Mouse (Mus musculus) forebrain, embryonic 15.5 days (tissue): ENCODE measurements at regions not wholly inside any gene's neighbourhood (a gene's known extent, or its start where the extent isn't known, plus 50 kb on each side); places are given as distances from the start of the nearest gene placed in this dataset.

Source experiments
- ATAC-seq: fragments of 200-750 bp; cut with Nextera tagmentation; replicated peaks from 2 replicates; pipeline ENCODE4 v1.8.0; 2017; ENCODE audit warnings: mild to moderate bottlenecking, moderate TSS enrichment, moderate library complexity
- H3K27ac ChIP-seq: fragments of 300-500 bp; sonication (generic); replicated peaks from 2 replicates; pipeline ENCODE4 v1.5.1; 2015; ENCODE audit warnings: mild to moderate bottlenecking, inconsistent platforms
- H3K27me3 ChIP-seq: fragments of 300-500 bp; sonication (generic); 2 replicates; pipeline ENCODE4 v1.6.1; 2015; ENCODE audit warnings: inconsistent platforms
- H3K36me3 ChIP-seq: fragments of 300-500 bp; sonication (generic); 2 replicates; pipeline ENCODE4 v1.6.1; 2015; ENCODE audit warnings: mild to moderate bottlenecking, inconsistent platforms
- H3K4me1 ChIP-seq: fragments of 300-500 bp; sonication (generic); 2 replicates; pipeline ENCODE4 v1.6.1; 2015; ENCODE audit warnings: inconsistent platforms
- H3K4me2 ChIP-seq: fragments of 300-500 bp; sonication (generic); replicated peaks from 2 replicates; pipeline ENCODE4 v1.6.1; 2015; ENCODE audit warnings: mild to moderate bottlenecking, inconsistent platforms
- H3K4me3 ChIP-seq: fragments of 300-500 bp; sonication (generic); 2 replicates; pipeline ENCODE4 v1.5.1; 2015; ENCODE audit warnings: mild to moderate bottlenecking, inconsistent platforms
- H3K9ac ChIP-seq: fragments of 300-500 bp; sonication (generic); replicated peaks from 2 replicates; pipeline ENCODE4 v1.6.1; 2015; ENCODE audit warnings: mild to moderate bottlenecking, inconsistent platforms
- H3K9me3 ChIP-seq: fragments of 300-500 bp; sonication (generic); 2 replicates; pipeline ENCODE4 v1.6.1; 2016; ENCODE audit warnings: inconsistent platforms
- WGBS: fragments of 180-500 bp; shearing (Covaris S2); methylation state at CpG from one replicate; pipeline ENCODE4 v1.1.7; 2015; ENCODE audit warnings: mixed read lengths; 5-methylcytosine and 5-hydroxymethylcytosine counted together

DNA sequence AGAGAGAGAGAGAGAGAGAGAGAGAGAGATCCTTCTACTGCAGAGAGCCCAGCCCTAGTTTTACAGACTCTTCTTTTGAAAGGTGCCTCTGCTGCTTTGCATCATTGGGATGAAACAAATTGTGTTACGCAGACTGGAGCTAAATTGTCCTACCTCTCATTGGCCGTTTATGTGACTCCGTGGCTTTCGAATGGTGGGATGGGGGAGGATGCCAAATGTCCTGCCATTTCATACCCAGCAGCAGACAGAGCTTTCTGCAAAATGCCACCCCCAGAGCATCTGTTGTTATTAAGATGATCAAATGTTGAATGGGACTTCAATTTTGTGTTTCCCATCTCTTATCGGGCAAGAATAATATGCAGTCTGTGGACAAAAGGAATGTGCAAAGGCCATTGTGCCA is 321.9 kb upstream of the Mki67 start:
- H3K4me2 ChIP-seq = no peak overlapping the region
- H3K9ac ChIP-seq = no peak overlapping the region
- no peaks in the 10 kb centered on the region for H3K36me3 ChIP-seq
- H3K4me3 ChIP-seq = no peak overlapping the region
- no peak overlapping the region for H3K27ac ChIP-seq
- H3K27me3 ChIP-seq = no peaks in the 10 kb centered on the region
- WGBS = 77% methylated on average over 5 of the region's 5 CpGs
- H3K9me3 ChIP-seq = no peaks in the 10 kb centered on the region
- ATAC-seq = no peak
- peaks cover 2% of the 10 kb centered on the region; the same call in 1 of the 2 replicates for H3K4me1 ChIP-seq

DNA sequence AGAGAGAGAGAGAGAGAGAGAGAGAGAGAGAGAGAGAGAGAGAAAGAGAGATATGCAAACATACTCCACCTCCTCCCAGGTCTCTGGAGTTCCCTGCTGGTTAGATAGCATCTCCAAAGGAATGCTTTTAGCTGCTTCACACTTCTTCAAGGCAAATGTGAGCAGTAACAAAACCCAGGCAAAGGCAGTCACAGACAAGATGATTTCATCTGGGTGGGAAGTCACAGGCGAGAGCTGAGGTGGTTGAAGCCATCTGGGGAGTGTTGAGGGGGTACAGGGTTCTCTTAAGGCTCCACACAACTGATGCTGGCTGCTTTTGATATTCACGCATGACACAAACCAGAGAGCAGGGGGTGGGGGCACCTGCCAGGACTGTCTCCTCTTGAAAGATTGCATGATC is 322.7 kb upstream of the Mki67 start:
- H3K4me2 ChIP-seq = no peak overlapping the region
- no peaks in the 10 kb centered on the region for H3K36me3 ChIP-seq
- no peak overlapping the region for H3K9ac ChIP-seq
- no peaks in the 10 kb centered on the region for H3K27me3 ChIP-seq
- no peak for ATAC-seq
- H3K4me1 ChIP-seq = peaks cover 2% of the 10 kb centered on the region; the same call in 1 of the 2 replicates
- WGBS = 66% methylated on average over 2 of the region's 2 CpGs
- H3K27ac ChIP-seq = no peak overlapping the region
- no peaks in the 10 kb centered on the region for H3K9me3 ChIP-seq
- H3K4me3 ChIP-seq = no peak overlapping the region

DNA sequence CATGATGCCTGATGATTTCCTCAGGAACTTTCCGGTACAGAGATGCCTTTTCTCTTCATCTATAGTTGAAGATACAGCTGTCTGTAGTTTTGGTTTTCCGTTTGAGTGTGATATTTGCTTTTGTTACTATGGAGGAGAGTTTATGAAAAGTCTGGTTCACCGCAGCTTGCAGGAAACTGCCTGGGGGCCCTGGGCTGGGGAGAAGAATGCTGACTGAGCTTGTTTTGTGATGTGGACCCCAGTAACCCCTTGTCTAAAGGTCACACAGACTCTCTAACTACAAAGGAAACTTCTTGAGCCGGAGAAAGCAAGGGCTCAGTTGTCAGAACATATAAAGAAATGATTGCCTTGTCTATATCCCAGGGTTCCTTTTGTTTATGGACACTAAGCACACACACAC is 325.8 kb upstream of the Mki67 start:
- Histone ChIP-seq H3K9ac (no peak overlapping the region), H3K4me1 (peaks cover 14% of the 10 kb centered on the region), H3K9me3 (no peaks in the 10 kb centered on the region), H3K4me3 (no peak overlapping the region), H3K27me3 (no peaks in the 10 kb centered on the region), H3K4me2 (no peak overlapping the region), H3K36me3 (no peaks in the 10 kb centered on the region), H3K27ac (no peak overlapping the region)
- WGBS = 68% methylated on average over 4 of the region's 4 CpGs
- no peak for ATAC-seq

DNA sequence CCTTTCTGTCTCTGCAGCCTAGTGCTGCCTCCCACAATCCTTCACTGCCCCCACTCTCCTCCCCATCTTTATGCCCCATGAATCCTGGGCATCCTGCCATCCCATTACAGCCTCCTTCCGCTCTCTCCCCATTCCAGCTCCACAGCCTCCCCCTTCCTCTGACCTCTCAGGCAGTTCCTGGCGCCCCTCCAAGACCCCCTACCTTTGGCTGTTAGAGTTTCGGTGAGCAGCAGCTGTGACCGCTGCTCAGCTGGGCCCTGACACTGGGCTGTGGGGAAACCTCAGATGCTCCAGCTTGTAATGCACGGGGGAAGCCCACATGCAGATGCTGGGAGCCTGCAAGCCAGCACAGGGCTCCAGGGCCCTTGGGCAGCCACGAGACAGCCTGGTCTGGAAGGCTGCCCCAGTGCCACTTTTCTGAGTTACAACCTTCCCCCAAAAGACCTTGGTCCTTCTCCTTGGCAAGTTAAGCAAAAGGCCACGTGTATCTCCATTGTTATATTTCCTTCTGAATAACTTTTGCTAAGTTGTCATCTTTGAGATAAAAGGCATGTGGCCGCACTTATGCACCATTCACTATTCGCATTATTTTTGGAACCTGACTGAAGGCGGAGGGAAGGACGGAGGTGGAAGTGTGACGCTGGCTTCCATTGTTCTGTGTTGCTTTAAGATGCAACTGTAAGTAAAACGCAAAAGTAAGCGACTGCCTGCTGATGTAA is 330.6 kb upstream of the Mki67 start:
- peaks cover 29% of the 10 kb centered on the region for H3K4me1 ChIP-seq

DNA sequence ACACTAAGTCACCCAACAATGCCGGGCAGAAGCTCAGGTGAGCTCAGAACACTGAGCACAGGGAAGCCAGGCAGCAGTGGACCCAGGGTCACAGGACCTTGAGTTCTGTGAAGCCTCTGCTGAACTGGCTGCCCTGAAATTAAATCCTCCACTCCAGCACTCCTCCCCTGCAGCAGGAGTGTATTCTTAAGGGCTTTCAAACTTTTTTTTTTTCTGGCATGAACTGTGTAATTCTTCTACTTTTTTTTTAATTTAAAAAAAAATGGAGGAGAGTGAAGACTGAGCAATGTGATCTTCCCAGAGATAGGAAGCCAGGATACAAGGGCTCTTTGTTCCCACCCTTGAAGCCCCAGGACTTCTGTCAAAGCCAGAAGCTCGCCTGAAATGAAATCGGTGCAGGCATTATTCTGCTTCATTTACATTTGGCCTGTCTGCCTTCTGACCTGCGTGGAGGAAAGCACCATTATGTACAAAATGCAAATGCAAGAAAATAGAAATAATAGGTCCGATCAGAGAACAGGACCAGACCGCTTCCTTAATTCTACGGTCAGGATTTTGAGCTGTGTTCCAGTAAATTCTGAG is 331.3 kb upstream of the Mki67 start:
- Histone ChIP-seq H3K27me3 (no peaks in the 10 kb centered on the region), H3K36me3 (no peaks in the 10 kb centered on the region), H3K4me2 (no peak overlapping the region), H3K9me3 (no peaks in the 10 kb centered on the region), H3K9ac (no peak overlapping the region), H3K4me3 (no peak overlapping the region), H3K27ac (peak overlapping the region; percentile 57), H3K4me1 (peaks cover 29% of the 10 kb centered on the region)
- ATAC-seq = peak; percentile 44; the same call in 1 of the 2 replicates
- 9% methylated on average over 7 of the region's 7 CpGs for WGBS

More for the DNA sequence above, 330.6 kb upstream of the Mki67 start:
- Histone ChIP-seq H3K4me3 (no peak overlapping the region), H3K27me3 (no peaks in the 10 kb centered on the region), H3K9me3 (no peaks in the 10 kb centered on the region), H3K4me2 (peak overlapping the region; percentile 22; the same call in 1 of the 2 replicates), H3K27ac (peak overlapping the region; percentile 57), H3K9ac (no peak overlapping the region), H3K36me3 (no peaks in the 10 kb centered on the region)
- WGBS = 8% methylated on average over 14 of the region's 14 CpGs
- peak; percentile 88 for ATAC-seq

DNA sequence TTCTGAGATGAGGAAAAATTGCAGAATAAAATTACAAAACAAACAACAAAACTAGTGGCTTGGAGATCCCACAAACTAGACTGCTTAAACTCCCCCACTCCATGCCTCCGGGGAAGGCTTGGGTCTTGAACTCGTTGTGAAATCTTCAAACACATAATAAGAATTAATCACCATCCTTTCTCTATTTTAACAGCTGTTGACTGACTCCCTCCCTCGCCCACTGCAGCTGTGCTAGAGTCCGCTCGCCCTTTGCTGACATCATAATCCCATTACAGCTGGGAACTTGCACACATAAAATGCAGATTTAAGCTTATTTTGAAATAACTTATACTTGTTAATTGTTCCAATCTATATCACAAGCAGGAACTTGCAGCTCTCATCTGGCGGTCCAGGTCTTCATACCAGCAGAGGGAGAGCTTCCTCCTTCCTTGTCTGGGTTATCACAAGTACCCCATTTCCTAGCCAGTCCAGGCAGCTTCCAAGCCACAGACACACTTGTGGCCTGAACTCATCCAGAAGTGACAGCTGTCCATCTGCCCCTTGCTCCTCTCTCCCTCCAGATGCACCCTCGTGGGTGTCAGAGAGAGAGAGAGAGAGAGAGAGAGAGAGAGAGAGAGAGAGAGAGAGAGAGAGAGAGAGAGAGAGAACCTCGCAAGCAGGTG is 332.9 kb upstream of the Mki67 start:
- H3K27me3 ChIP-seq = no peaks in the 10 kb centered on the region
- H3K4me3 ChIP-seq = no peak overlapping the region
- no peak overlapping the region for H3K27ac ChIP-seq
- H3K9ac ChIP-seq = no peak overlapping the region
- WGBS = 50% methylated on average over 8 of the region's 8 CpGs
- H3K4me1 ChIP-seq = peaks cover 29% of the 10 kb centered on the region
- H3K4me2 ChIP-seq = no peak overlapping the region
- H3K36me3 ChIP-seq = no peaks in the 10 kb centered on the region
- no peaks in the 10 kb centered on the region for H3K9me3 ChIP-seq
- no peak for ATAC-seq

DNA sequence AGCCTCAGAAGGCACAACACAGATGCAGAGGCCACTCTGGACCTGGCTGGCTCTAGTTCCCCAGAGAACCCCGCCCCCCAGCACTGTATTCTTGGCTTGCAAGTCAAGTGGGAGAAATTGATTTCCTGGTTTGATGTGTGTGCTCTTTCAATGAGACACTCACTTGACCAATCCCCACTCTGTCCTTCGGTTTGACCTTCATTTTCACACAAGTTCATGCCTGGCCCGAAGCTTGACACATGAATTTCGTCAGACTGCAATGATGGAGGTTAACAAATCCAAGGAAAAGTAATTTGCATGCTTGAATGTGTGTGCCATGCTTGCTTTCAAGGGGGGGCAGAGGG is 333.4 kb upstream of the Mki67 start:
- ATAC-seq = no peak
- Histone ChIP-seq H3K27ac (no peak overlapping the region), H3K9me3 (no peaks in the 10 kb centered on the region), H3K4me2 (no peak overlapping the region), H3K4me3 (no peak overlapping the region), H3K9ac (no peak overlapping the region), H3K4me1 (peaks cover 29% of the 10 kb centered on the region), H3K27me3 (no peaks in the 10 kb centered on the region), H3K36me3 (no peaks in the 10 kb centered on the region)
- 67% methylated on average over 4 of the region's 4 CpGs for WGBS

DNA sequence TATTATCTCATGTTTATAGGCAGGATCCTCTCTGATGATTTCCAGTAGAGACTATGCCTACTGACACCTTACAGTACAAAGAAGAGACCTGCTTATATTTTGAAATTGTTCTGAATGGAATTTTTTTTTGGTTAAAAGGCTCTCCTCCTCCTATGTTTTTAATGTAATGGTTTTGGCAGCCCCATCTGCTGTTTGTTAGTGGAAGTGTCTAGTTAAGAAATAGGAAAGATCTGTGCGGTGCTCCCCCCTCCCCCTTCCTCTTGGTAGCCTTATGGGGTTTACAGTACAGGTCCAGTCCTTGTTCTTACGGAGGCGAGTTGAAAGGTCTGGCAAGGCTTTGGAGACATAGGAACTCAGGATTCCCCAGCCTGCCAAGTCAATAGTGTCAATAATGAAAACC is 334.0 kb upstream of the Mki67 start:
- ATAC-seq = no peak
- Histone ChIP-seq H3K27ac (no peak overlapping the region), H3K36me3 (no peaks in the 10 kb centered on the region), H3K9ac (no peak overlapping the region), H3K4me3 (no peak overlapping the region), H3K4me1 (peaks cover 29% of the 10 kb centered on the region), H3K4me2 (no peak overlapping the region), H3K9me3 (no peaks in the 10 kb centered on the region), H3K27me3 (no peaks in the 10 kb centered on the region)
- WGBS = 58% methylated on average over 3 of the region's 3 CpGs

DNA sequence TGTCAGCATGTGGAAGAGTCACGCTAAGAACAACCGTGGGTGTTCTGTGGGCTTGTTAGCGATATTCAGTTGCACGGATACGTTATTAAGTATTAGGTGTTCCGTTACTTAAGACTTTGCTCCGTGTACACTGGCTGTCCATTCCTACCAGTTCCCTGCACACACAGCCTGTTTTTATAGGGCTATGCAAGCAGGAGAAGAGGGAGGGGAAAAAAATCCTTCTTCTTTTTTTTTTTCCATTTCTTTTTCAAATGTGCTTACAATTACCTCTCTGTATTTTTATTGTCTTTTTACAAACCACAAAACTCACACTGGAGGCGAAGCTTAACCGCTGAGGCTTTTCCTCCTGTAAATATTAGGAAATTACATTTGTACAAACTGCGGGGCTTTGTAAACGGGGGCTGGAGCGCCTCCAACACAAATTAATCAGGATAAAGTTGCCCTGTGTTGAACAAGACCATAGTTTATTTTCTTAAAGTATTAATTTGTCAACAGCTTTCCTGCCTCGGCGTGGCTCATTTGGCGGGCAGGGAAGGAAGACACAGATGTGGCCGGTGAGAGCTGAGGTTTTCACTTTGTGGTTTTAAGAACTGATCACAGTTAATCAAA is 340.8 kb upstream of the Mki67 start:
- ATAC-seq = no peak
- H3K27me3 ChIP-seq = peaks cover 3% of the 10 kb centered on the region; the same call in 1 of the 2 replicates
- H3K4me3 ChIP-seq = no peak overlapping the region
- H3K4me1 ChIP-seq = peaks cover 12% of the 10 kb centered on the region
- H3K9ac ChIP-seq = no peak overlapping the region
- H3K4me2 ChIP-seq = no peak overlapping the region
- H3K27ac ChIP-seq = no peak overlapping the region
- WGBS = 59% methylated on average over 16 of the region's 16 CpGs
- no peaks in the 10 kb centered on the region for H3K36me3 ChIP-seq
- H3K9me3 ChIP-seq = no peaks in the 10 kb centered on the region

DNA sequence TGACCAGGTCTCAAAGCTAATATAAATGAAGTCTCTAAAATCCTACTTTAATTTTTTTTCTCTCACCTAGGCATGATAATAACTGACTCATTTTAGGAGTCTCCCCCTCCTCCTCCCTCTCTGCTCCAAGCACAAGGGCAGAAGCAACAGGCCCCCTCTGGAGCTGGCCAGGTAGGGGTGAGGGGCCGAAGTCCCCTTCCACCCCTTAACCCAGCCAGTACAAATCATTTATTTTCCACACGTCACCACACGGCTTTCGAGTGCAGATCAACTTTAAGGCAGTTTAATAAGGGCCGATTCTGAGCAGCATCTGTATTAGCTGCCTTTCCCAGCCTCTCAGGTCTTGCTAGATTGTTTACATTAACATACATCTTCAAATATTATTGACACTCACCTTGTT is 342.2 kb upstream of the Mki67 start:
- Histone ChIP-seq H3K27ac (no peak overlapping the region), H3K4me1 (peaks cover 16% of the 10 kb centered on the region), H3K27me3 (peaks cover 3% of the 10 kb centered on the region; the same call in 1 of the 2 replicates), H3K4me2 (no peak overlapping the region), H3K9ac (no peak overlapping the region), H3K4me3 (no peak overlapping the region), H3K36me3 (no peaks in the 10 kb centered on the region), H3K9me3 (no peaks in the 10 kb centered on the region)
- 78% methylated on average over 5 of the region's 5 CpGs for WGBS
- no peak for ATAC-seq

DNA sequence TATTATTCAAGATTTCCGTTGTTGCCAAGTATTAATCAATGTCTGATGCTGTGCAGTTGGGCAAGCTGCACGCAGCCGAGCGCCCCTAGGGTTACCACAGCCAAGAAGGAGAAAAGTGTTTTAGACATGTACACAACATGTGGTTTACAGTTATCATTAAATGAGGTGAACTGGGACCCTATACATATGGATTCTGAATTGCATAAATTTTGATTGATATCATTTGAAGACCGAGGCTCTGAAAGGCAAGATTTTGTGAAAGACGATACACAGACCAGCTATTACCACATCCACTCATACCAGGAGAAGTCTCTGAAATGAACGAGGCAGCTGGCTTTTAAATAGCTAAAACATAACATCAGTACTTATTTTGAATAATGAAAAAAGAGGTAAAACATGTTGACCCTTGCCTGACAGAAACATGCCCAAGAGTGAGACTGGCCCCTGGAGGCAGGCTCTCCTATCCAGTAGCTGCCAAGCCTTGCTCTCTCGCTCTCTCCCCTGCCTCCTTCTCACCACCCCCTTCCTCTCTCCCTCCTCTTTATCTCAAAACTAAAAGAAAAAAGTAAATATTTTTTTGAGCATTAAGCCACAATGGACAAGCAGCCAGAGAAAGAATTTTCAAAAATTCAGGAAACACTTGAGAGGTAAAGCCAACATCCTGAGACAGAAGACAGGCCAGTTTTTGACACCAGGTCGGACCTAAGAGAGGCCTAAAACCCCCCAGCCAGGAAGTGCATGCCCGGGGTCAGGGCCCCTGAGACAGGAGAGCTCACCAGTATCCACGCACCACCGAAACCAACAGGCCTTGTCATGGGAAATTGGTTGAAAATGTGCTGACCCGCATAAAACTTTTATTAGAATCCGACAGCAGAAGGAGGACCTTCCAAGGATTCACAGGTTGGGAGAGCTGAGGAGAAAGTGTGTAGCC is 342.9 kb upstream of the Mki67 start:
- Histone ChIP-seq H3K9ac (no peak overlapping the region), H3K4me1 (peaks cover 16% of the 10 kb centered on the region), H3K27me3 (peaks cover 3% of the 10 kb centered on the region; the same call in 1 of the 2 replicates), H3K4me2 (no peak overlapping the region), H3K4me3 (no peak overlapping the region), H3K9me3 (no peaks in the 10 kb centered on the region), H3K36me3 (no peaks in the 10 kb centered on the region), H3K27ac (no peak overlapping the region)
- ATAC-seq = no peak
- WGBS = 82% methylated on average over 14 of the region's 14 CpGs
